Mouse (Mus musculus) layer of hippocampus, postnatal 36 days (tissue): ENCODE measurements around the gene Dnlz. TPM values are rescaled to one million over a fixed set of nuclear protein-coding genes. Genes with fewer than 3 reads are reported as not detected.

Experiments used
- DNase-seq, 2 experiments: peaks; one replicate each; pipeline ENCODE4 v3.0.0; 2022
- total RNA-seq, 2 experiments: library from RNA; stranded (reverse); gene quantifications; 2 replicates each; pipeline ENCODE4 v1.2.3; 2021

Gene Dnlz
- total RNA-seq, 2 experiments from 2014 or later, result 25.7 to 26.5 TPM

DNA sequence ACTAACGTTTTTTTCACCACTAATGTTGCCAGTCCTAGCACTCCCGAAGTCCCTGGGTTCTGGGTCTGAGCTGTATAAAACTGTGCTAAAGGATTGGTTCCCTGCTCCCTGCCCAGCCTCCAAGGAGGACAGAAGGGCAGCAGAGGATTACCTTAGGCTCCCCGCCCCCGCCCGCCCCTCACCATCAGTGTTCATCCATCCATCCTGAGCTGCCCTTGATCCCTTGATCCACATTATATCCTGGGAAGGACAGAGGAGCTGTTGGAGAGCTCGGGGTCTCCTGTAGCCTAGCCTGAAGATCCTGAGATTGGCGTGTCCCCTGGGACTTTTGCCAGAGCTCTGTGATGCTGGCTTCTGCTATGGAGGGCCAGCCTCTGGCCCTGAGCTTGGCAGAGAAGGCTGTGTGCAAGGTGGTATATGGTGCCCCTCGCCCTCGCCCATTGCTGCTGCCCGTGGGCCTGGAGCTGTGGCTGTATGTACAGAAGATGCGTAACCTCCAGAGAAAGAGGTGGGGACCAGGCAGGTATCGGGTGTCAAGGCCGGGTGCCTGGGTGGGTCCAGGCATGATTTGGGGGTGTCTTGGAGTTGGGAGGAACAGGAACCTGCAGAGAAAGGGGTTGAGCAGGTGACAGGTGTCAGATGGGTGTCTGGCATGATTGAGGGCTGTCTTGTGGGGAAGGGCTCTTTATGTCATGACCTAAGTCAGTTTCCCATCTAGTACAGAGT, 32.2 kb downstream of the Dnlz start:
- no peak for DNase-seq

DNA sequence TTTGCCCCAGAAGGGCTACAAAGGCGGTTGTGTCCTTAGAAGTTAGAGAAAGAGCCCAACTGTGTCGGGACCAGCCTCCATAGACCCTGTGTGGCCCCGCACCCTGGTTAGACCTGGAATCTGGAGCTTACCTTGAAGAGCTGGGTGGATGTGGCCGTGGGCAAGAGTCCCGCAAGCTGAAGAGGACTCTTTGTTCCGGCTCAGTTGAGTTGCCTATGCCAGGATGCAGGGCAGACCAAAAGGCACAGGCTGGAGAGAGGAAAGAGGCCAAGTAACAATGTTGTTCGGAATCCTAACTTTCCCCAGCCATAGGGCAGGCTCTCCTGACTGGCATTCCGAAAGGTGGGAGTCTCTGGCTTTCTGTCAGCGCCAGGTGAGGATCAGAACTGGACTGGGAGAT, 32.8 kb downstream of the Dnlz start:
- no peak for DNase-seq

DNA sequence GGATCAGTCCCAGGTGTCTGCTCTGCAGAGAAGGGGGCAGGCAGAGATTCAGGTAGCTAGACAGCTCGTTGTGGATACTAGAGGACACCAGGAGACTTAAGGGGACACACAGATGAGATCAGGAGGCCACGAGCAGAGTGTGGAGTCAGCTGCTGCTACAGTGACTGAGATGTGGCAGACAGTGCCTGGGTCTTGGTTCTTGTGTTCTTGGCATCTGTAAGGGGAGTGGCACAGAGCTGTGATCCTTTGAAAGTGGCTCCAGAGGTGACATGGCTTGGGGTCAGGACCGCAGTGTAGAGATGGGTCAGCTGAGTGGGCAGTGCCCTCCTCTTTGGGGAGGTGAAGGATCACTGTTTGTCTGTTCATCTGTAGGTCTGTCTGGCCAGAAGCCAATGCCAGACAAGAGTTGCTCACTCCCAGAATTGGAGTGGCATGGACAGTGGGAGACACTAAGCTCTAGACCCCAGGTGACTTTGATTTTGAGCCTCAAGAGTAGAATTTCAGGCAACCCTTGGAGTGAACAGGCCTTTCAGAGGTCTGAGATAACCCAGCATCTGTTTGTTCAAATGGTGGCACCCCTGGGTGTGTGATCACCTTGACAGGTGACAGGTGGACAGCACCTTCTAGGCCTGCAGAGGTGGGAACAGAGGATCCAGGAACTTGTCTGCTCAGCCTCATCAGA, 33.8 kb downstream of the Dnlz start:
- no peak for DNase-seq

DNA sequence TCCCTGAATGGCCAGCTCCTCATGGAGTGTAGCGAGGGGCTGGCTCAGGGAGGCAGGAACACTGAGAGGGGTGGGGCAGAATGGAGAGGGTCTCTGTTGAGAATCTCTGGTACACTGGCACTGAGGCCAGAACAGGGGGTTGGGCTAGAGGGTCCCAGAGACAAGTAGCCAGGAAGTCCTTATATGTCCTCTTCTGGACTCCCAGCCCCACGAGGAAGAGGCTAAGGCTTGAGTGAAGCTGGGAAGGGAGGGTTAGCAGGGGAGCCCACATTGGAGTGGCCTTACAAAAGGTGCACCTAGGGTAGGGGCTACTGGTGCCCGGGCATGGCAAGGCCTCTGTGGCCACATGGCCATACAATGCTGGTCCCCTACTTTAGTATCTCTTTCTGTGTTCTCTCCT, 34.5 kb downstream of the Dnlz start:
- DNase-seq, result no peak

DNA sequence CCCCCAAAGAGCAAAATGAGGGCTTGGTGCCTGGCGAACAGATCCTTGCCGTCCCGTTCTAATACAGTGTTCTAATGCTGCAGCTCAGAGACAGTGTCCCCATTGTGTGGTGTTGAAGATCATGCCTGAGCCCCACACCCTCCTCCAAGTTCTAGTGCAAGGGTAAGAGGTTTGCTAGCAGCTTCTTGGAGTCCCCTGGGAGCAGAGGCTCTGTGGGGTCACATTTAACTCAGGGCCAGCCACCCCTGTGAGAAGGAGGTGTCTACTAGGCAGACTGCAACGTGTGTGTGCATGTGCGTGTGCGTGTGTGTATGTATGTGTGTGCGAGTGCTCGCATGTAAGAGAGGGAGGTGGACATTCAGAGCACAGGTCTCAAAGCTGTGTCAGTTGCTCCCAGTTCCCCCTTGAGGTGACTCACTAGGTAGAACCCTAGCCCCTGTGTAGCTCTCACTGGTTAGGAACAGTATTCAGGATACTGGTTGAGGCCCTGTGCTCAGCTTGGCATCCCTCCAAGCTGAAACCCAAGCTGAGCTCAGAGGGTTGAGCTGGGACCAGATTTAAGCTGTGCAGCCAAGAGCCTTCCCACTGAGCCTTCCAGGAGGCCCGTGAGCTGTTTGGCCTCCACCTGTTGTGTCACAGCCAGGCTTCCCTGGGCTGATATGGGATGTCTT, 35.2 kb downstream of the Dnlz start:
- no peak for DNase-seq

DNA sequence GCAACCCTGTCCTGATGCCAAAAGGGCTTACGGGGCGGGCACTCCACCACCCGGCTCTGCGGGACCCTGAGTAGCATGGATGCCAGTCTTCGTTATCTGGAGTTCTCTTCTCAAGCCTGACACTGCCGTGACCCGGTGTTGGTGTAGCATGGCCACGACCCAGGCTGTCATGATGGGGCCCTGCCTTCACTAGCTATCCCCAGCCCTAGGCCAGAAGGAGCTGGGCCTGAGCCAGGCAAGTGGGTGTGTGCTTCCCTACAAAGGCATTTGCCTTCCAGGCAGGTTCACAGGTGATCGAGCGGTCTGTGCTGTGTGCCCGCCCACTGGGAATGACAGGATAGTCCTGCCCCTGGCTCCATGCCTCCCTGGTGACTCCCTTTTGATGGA, 36.0 kb downstream of the Dnlz start:
- peak in 1 of 2 experiments; percentile 37 for DNase-seq

DNA sequence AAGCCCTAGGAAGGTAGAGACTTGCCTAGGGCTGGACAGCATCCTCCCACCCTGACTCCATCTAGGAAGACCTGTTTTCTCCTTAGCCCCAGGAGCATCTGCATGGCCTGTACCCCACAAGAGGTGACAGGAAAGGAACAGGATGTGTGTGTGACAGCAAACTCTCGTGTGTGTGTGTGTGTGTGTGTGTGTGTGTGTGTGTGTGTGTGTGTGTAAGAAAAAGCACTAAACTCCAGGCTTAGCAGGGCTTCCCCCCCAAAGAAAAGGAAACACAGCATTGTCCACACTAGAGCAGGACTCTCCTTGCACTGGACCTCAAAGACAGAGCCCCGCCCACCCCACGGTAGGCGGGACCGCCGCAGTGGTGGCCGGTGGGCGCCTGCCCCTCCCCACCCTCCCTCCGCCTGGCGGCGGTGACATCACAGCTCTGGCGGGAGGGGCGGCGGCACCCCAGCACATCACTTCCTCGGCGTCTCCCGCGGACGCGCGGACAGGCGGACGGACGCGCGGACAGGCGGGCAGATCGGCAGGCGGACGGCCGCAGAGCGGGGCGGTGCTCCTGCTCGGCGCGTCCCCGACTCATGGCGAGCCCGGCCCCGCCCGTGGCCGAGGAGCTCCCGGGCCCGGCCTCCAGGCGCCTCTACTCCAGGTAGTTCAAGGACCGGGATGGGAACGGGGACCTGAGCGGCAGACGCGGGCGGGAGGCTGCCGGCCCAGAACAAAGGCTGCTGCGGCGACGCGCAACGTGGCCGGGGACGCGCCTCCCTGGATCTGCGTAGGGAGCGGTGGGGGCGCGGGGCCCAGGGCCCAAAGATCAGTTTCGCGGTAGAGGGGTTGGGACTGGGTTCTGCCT, 36.6 kb downstream of the Dnlz start, which contains the start of gene Gpsm1:
Gene Gpsm1, plus strand, starts transcription at position 444 of the 853 bp plus-strand sequence.
- DNase-seq, result peak; percentile 70 to 72

DNA sequence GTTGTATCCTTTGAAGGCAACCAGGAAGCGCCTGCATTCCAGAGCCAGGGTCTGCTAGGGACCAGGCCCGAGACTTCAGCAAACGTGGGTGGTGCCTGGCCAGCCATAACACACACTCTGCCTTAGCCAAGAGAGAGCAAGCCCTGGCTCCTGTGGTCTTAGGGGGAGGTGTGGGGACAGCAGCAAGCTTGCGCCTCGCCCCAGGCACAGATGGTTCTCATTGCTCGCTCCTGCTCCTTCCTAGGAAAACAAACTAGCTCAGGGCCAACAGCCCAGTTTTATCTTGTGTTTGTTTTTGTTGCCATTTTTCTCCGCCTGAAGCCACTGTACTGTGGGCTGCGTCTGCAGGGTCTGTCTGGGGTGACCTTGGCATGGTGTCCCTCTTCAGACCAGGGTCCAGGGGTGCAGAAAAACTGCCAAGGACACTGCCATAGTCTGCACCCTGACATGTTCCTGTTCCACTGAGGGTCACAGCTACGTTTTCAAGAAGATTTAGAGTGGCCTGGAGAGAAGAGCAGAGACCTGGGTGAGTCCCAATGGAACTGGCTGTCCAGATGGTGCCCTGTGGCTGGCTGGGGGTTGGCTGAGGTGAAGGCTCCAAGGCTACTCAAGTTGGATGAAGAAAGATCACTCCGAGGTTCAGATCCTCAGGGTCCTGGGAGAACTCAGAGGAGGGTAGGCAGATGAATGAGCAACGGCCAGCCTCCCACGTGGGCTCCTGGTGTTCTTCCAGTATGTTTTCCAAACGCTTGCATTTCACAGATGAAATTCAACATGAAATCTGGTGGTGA, 37.4 kb downstream of the Dnlz start:
- no peak for DNase-seq

DNA sequence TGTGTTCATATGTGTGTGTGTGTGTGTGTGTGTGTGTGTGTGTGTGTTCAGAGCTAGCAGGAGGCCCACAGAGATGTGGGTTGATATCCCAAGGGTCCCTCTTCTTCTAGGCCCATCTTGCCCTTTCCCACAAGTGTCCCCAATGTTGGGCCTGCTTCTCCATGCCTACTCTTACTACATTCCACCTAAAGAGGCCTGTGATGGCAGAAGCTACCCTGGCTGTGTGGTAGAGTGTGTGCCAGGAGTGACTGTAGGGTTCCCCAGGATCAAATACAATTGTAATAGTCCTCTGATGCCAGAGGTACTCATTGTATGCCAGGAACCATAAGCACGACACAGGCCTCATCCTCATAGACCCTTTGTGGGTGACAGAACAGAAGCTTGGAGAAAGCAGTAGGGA, 38.5 kb downstream of the Dnlz start:
- DNase-seq, result no peak

DNA sequence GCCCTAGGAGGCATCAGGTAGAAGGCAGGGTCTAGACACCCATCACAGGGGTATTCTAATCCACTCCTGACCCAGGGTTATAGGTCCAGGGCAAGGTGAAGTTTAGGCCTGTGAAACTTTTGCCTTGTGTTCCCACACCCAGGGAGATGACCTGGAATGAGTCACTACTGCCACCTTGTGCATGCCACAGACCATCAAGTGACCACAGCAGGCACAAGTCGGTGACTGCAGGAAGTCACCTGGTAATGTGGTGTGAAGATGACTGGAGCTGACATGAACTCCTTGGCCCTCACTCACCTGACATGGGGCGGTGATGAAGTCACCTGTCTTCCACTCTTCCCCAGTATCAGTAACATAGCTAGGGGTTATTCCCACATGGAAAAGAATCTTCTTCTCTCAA, 39.1 kb downstream of the Dnlz start:
- no peak for DNase-seq

DNA sequence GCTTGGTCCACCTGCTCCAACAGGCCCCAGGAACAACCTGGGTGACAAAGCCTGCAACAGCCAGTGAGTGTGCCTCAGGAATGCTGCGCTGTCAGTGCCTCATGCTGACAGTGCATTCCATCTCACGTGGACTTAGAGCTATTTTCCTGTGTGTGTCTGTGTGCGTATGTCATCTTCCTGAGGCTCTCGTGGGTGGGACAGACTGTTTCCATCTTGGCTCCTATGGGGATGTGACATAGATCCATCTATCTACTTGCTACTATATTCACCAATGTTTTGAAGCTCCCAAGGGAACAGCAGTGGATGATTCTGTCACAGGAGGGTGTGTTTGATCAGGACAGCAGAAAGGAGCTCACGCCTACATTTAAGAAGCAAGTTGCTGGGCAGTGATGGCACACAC, 40.0 kb downstream of the Dnlz start:
- no peak for DNase-seq

DNA sequence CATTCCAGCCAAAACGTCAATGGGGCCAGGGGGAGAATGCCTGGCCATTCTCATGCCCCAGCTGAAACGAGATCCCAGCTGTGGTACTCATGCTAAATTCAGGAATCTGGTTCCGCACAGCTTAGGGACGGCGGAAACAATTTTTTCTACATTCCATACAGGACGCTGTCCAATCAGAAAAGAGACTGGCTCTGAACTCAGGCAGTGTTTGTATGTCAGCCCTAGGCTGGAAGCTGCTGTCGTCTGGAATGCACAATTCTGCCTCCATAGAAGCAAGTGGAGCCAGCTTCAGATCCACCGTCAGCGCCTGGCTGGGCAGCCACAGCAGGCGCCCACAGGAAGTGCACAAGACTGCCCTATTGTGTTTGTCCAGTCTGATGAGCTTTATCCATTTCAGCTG, 42.2 kb downstream of the Dnlz start:
- no peak for DNase-seq

DNA sequence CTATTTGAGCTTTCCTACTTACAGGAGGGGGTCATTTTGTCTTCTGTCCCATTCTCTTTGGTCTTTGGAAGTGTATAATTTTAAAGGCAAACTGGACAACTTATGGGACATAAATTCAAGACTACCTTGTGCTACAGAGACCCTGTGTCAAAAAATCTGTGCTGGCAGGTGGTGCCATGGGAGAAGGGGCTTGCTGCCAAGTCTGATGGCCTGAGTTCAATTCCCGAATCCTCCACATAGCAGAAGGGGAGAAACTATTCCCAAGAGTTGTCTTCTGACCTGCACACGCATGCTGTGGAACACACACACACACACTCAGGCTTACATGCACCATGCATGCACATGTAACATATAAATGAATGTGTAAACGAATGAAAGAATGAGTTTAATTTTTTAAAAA, 45.2 kb downstream of the Dnlz start:
- DNase-seq, result no peak

DNA sequence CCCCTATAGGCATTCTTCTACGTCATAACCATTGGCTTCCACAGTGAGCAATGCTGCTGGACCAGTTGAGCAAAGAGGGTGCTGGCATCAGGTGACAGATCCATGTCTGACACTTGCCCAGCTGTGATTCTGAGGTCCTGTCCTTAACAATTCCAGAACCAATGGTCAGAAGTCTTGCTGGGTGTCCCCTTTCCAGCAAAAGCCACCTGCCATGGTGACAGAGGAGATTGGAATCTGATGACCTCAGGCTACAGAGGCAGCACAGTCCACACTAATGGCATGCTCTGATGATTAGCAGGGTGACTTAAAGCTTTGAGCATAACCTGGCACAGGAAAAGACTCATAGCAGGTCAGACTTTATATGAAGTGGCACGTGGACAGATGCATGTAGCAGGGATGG, 46.4 kb downstream of the Dnlz start:
- no peak for DNase-seq

DNA sequence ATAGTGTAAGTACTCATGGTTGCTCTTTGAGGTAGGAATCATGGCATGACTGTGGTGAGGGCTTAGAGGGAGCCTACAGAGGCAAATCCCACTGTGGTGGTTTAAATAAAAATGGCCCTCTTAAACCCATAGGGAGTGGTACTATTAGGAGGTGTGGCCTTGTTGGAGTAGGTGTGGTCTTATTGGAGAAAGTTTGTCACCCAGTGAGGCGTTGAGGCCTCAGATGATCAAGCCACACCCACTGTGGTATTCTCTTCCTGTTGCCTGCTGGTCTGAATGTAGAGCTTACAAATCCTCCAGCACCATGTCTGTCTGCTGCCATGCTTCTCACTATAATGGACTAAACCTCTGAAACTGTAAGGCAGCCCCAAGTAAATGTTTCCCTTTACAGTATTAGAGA, 47.2 kb downstream of the Dnlz start:
- DNase-seq, result no peak

DNA sequence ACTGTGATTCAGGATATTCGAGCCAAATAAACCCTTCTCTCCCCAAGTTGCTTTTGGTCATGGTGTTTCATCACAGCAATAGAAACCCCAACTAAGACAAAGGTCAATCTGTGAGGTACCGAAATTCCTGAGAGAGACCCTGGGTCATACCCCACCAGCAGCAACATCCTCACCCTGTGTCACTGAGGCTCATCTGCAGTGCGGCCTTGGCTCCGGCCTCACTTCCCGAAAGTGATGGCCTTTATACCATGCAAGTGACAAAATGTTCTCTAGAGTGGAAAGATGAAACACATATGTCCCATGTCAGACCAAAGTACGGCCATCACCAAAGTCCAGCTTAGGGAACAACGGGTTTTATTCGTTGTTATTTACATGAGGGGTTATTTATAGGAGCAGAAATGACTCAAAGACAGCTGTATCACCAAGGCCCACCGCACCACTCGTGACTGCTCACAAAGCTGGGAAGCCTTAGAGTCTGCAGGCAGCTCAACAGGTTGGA, 49.9 kb downstream of the Dnlz start:
- DNase-seq, result no peak

DNA sequence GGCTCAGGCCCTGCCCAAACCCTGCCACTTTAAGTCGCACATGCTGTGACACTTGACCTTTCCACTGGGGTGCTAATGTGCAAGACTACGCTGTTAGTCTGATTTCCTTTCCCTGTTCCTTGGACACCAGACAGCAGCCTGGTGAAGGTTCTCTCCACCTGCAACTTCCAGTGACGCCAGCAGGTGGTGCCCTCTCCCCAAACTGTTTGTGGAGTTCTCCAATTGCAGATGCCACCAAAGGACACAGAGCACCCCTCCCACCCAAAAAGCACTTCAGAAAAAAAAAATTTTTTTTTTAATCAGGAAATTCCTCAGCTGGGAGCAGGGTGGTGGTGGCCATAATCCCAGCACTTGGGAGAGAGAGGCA, 51.1 kb downstream of the Dnlz start:
- DNase-seq, result peak; percentile 86

DNA sequence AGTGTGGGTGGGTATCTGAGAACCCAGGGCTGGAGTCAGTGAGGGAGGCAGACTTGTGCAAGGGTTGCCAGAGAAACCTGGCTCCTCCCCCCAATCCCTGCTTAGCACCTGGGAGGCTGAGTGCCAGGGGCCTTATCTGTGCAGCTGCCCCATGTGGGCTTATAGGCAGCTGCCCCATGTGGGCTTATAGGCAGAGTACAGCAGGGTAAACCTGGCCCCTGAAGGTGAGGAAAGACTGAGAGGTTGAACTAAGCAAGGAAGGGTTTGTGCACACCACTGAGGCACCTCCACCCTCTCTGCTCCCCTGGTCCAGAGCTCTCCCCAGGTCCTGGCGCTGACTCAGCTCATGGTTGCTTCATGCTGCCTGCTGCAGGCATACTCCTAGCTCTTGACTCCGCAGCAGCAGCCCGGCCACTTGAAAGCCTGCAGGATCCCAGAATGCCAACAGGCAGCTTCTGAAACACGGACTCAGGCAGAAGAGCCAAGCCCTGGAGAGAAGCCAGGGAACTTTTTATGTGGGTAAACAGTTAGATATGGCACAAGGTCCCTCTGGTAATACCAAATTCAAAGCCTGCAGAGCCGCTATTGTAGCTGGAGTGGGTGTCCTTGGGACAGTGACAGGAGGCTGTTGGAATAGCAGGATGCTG, 51.6 kb downstream of the Dnlz start:
- peak in 1 of 2 experiments; percentile 22 for DNase-seq

DNA sequence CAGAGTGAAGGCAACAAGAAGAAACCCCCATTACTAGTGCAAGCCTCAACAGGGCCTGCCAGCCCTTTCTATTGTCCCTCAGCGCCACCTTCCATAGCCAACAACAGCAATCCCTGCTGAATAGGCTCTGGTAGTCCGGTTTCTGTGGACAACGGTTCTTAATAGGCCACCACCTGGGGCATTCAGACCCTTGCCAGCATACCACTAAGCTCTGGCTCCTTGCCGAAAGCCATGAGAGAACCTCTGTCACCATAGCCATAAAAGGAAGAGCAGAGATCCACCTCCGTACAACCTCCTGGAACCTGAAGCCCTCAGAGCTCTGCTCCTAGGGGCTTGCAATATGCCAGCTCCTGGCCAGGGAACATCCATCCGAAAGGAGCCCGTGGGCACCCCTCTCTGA, 52.6 kb downstream of the Dnlz start:
- DNase-seq, result no peak

DNA sequence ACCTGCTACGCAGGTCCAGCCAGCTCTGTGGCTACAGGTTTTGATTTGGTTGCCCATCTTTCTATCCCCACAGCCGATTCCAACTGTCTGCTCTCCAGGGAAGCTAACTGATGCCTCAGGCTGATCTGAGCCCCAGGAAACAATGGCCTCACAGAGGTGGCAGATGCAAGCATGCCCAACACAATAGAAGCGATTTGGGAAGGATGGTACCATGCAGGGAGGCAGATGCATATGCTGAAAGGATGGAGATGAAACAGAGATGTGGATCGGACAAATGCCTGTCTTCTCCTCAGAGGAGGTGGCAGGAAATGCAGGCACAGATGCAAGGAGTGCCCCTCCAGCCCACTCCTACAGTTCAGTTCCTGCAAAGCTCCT, 53.1 kb downstream of the Dnlz start:
- no peak for DNase-seq

DNA sequence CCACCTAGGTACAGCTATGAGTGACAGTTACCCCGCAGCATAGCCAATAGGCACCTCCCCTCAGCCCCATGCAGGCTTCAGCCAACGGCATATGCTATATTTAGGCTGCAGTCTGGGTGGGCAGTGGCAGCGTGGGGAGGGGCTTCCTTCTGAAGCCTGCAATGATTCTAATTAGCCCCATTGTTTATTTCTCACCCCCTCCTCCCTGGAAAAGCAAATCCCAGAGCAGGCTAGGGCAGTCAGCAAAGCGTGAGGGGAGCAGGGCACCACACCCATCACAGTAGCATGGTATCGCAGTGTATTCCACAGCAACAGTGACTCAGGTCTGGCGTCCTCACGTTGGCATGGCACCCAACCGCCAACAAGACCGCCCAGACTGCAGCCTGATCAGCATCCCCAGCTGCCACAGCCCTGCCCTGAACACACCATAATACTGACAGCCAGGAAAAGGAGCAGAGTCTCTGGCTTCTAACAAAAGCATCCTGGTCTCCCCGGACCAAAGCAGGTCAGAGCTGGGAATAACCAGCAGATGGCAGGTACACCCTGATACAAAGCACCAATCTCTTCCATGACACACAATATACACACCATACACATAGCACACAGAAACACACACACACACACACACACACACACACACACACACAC, 53.6 kb downstream of the Dnlz start:
- DNase-seq, result peak; percentile 63 to 70
